Mouse (Mus musculus) kidney, adult 2 months (tissue): ENCODE results near the gene Bcl2a1d.
"Not testable (repeated sequence)": the region's sequence is repeated elsewhere in the genome, so short reads cannot be mapped to it uniquely, and the experiment has no call there.

Source experiments
- CTCF ChIP-seq: fragments of 200-500 bp; conservative IDR thresholded peaks from 2 replicates; pipeline ENCODE4 v1.5.1; 2011; ENCODE audit warnings: low read depth, mild to moderate bottlenecking, control low read depth, low read length, moderate library complexity, mixed read lengths; ENCODE audit not compliant: insufficient read depth, insufficient read length
- POLR2A ChIP-seq: fragments of 200-500 bp; IDR thresholded peaks from one replicate; pipeline ENCODE4 v1.6.1; 2011; ENCODE audit warnings: low read depth, low read length, control low read depth

DNA sequence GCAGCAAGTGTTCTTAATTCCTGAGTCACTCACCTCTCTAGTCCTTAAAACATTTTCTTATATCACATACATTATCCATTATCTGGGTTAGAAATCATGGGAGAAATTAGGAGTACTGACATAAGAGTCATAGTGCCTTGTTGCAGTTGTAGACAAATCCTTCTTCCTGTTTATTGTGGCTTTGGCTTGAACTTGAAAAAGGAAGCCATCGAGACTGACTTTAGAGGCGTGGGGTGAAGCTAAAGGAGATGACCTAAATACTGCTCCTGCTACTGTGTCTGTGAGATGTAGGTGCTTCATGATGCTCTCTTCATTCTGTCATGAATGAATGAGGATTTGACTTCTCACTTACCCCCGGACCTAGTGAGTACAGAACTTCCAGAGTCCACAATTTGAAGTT lies 620 bp upstream of the Bcl2a1d start:
- not testable (repeated sequence) for TF ChIP-seq CTCF, POLR2A
